Mouse (Mus musculus): Measurements from ENCODE around the gene Myo10.

DNA sequence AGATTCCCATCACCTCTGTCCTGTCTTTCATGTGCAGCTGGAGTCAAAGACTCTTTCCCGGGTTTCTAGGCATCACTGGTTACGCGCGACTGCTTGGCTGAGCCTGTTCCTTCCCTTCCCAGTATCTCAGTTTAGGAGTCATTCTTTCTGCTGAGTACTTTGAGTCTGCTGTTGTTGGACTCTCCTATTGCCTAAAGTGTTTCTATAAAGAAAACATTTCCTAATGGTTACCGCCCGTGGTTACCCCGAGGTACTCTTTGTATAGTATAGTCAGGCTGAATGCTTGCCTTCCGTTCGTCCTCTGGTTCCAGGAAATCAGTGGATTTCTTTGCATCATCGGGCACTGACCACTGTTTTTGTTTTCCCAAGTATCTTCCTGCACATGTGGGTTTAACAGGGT is 166.9 kb downstream of the Myo10 start:
- TF ChIP-seq GATA1 (IDR thresholded peaks at IDR 0.05; ENCODE audit: borderline replicate concordance, low read length): no peak
- TF ChIP-seq FLI1 (IDR thresholded peaks at IDR 0.05; ENCODE audit: low read length): no peak
